Mouse (Mus musculus): ENCODE measurements around the gene Glb1l.

GRCm38 (mm10) chr1:75216797-75217585 lies 6.4 kb upstream of the Glb1l start:
- TF ChIP-seq CTCF (IDR thresholded peaks at IDR 0.05; ENCODE audit: low read depth, low read length) (no peak), GATA1 (IDR thresholded peaks at IDR 0.05; ENCODE audit: borderline replicate concordance, low read length) (no peak), GATA2 (IDR thresholded peaks at IDR 0.05; ENCODE audit: borderline replicate concordance, low read depth, low read length) (no peak)

All from G1E (cell line).